Mouse (Mus musculus) intestine, embryonic 14.5 days (tissue): ENCODE measurements at regions not wholly inside any gene's neighbourhood (a gene's known extent, or its start where the extent isn't known, plus 50 kb on each side); places are given as distances from the start of the nearest gene placed in this dataset.
"Not testable (repeated sequence)": the region's sequence is repeated elsewhere in the genome, so short reads cannot be mapped to it uniquely, and the experiment has no call there.

Experiments
- ATAC-seq: fragments of 200-750 bp; cut with Nextera tagmentation; replicated peaks from 2 replicates; pipeline ENCODE4 v1.8.0; 2017; ENCODE audit warnings: low read depth, moderate number of reproducible peaks, moderate TSS enrichment, moderate library complexity; ENCODE audit not compliant: low FRiP score, low TSS enrichment
- DNase-seq: peaks from one replicate; pipeline ENCODE4 v3.0.0-alpha.2; 2018; ENCODE audit warnings: low spot score
- H3K27ac ChIP-seq: fragments of 300-500 bp; sonication (generic); 2 replicates; pipeline ENCODE4 v1.5.1; 2014; ENCODE audit warnings: low read depth, mild to moderate bottlenecking, control low read depth
- H3K27me3 ChIP-seq: fragments of 300-500 bp; sonication (generic); replicated peaks from 2 replicates; pipeline ENCODE4 v1.6.1; 2014; ENCODE audit warnings: low read length, control low read depth; ENCODE audit not compliant: control insufficient read depth, insufficient read depth
- H3K36me3 ChIP-seq: fragments of 300-500 bp; sonication (generic); 2 replicates; pipeline ENCODE4 v1.6.1; 2014; ENCODE audit warnings: low read length, control low read depth; ENCODE audit not compliant: control insufficient read depth, insufficient read depth
- H3K4me1 ChIP-seq: fragments of 300-500 bp; sonication (generic); replicated peaks from 2 replicates; pipeline ENCODE4 v1.6.1; 2014; ENCODE audit warnings: low read length, control low read depth, mixed read lengths; ENCODE audit not compliant: control insufficient read depth, insufficient read depth
- H3K4me2 ChIP-seq: fragments of 300-500 bp; sonication (generic); 2 replicates; pipeline ENCODE4 v1.6.1; 2014; ENCODE audit warnings: low read length
- H3K4me3 ChIP-seq: fragments of 300-500 bp; sonication (generic); 2 replicates; pipeline ENCODE4 v1.5.1; 2014; ENCODE audit warnings: low read depth, low read length, control low read depth, mixed read lengths
- H3K9ac ChIP-seq: fragments of 300-500 bp; sonication (generic); 2 replicates; pipeline ENCODE4 v1.6.1; 2014; ENCODE audit warnings: mild to moderate bottlenecking, low read length
- H3K9me3 ChIP-seq: fragments of 300-500 bp; sonication (generic); 2 replicates; pipeline ENCODE4 v1.6.1; 2016; ENCODE audit warnings: low read length, control low read depth; ENCODE audit not compliant: control insufficient read depth
- WGBS: fragments of 180-500 bp; shearing (Covaris S2); extraction: QIAGEN DNeasy Blood & Tissue Kit; methylation state at CpG from one replicate; pipeline ENCODE4 v1.1.7; 2014; 5-methylcytosine and 5-hydroxymethylcytosine counted together

- no peaks in the 10 kb centered on the region for H3K27me3 ChIP-seq
- H3K27ac ChIP-seq: no peak overlapping the region
- no peaks in the 10 kb centered on the region for H3K4me1 ChIP-seq
- no peaks in the 10 kb centered on the region for H3K36me3 ChIP-seq
- H3K4me3 ChIP-seq: no peak overlapping the region
- ATAC-seq: 0 out of 2 replicates have a peak, but pooled peaks have one; percentile 50
- H3K9ac ChIP-seq: no peak overlapping the region
- no peaks in the 10 kb centered on the region for H3K9me3 ChIP-seq
- DNase-seq: no peak
- WGBS: 79% methylated on average over 4 of the region's 4 CpGs
- no peak overlapping the region for H3K4me2 ChIP-seq
These were observed 87.5 kb upstream of the Stxbp6 start for GRCm38 (mm10) chr12:45162011-45162410.

- ATAC-seq, H3K27me3 ChIP-seq, H3K9ac ChIP-seq, H3K36me3 ChIP-seq, H3K4me3 ChIP-seq, H3K4me2 ChIP-seq, H3K4me1 ChIP-seq, H3K9me3 ChIP-seq, H3K27ac ChIP-seq, DNase-seq: not testable (repeated sequence)
- 83% methylated on average over 5 of the region's 5 CpGs for WGBS
These were observed 87.1 kb upstream of the Stxbp6 start for GRCm38 (mm10) chr12:45161581-45161980.

DNA sequence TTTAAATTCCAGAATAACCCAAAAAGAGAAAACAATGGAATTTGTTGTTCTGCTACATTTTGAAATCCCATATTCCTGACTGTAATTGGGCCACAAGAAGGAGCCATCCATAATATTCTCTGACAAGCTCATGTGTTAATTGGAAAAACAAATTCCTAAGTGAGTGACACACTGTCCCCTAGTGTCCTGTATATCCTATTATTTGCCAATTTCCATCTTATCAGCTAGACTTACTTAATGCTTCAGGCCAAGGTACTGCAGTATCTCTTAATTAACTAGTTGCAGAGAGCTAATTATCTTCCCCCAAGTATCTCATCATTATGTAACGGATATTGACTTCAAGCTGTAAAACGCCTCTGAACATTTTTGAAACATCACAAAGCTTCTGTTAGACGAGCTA is 84.5 kb upstream of the Stxbp6 start:
- no peaks in the 10 kb centered on the region for H3K36me3 ChIP-seq
- H3K4me2 ChIP-seq: no peak overlapping the region
- H3K27me3 ChIP-seq: no peaks in the 10 kb centered on the region
- no peak overlapping the region for H3K4me3 ChIP-seq
- no peaks in the 10 kb centered on the region for H3K9me3 ChIP-seq
- no peak for ATAC-seq
- H3K9ac ChIP-seq: no peak overlapping the region
- DNase-seq: no peak
- WGBS: 78% methylated on average over 3 of the region's 3 CpGs
- H3K4me1 ChIP-seq: no peaks in the 10 kb centered on the region
- no peak overlapping the region for H3K27ac ChIP-seq

DNA sequence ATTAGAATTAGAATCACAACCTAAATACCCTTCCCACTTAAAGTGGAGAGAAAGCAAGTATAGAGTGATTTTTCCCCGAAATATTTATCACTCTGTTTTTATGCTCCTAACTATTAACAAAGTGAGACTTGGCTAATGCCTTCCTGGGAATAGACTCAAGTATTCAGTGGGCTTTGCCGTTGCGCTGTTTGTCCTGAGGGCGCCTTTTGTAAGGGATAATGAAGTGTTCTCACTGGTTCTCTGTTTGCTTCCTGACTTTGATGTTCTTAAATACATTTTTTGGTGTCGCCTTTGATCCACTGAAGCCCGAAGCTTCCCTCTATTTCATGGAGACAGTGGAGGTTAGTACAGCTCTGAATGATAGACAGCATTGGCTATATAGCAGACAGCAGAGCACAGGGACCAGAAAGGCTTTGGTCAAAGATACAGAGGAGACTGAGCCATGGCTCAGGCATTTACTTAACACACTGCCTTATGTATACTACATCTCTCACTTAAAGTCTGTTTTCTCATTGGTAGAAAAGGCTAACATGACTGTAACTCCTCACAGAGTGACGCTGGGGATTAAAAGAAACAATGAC is 63.0 kb upstream of the Stxbp6 start:
- H3K4me2 ChIP-seq: no peak overlapping the region
- no peak overlapping the region for H3K27ac ChIP-seq
- WGBS: 66% methylated on average over 7 of the region's 7 CpGs
- no peaks in the 10 kb centered on the region for H3K4me1 ChIP-seq
- ATAC-seq (no peak), DNase-seq (no peak)
- H3K4me3 ChIP-seq: no peak overlapping the region
- H3K27me3 ChIP-seq: no peaks in the 10 kb centered on the region
- no peak overlapping the region for H3K9ac ChIP-seq
- no peaks in the 10 kb centered on the region for H3K9me3 ChIP-seq
- no peaks in the 10 kb centered on the region for H3K36me3 ChIP-seq

- Histone ChIP-seq H3K36me3 (no peaks in the 10 kb centered on the region), H3K27me3 (no peaks in the 10 kb centered on the region), H3K4me2 (no peak overlapping the region), H3K27ac (no peak overlapping the region), H3K9ac (no peak overlapping the region), H3K4me1 (no peaks in the 10 kb centered on the region), H3K9me3 (no peaks in the 10 kb centered on the region), H3K4me3 (no peak overlapping the region)
- DNase-seq (no peak), ATAC-seq (no peak)
- WGBS: 38% methylated on average over 2 of the region's 2 CpGs
These were observed 58.9 kb upstream of the Stxbp6 start for GRCm38 (mm10) chr12:45133415-45133814.

DNA sequence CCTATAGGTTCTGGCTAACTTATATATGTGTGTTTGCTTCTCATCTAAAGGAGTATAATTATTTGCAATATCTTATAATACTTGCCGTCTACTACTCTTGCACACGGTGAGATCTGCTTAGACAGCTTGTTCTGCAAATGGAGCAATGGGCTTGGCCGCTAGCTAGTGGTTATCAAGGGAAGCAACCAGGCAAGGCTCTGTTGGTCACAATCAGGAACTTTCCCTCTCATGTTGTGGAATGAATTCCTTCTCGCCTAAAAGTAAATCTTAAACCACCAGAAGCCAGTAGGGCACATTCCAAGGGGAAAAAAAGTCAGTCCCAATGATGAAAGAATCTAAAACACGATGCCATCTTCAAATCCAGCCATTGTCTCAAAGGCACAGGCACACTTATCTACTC is 56.6 kb upstream of the Stxbp6 start:
- ATAC-seq: no peak

DNA sequence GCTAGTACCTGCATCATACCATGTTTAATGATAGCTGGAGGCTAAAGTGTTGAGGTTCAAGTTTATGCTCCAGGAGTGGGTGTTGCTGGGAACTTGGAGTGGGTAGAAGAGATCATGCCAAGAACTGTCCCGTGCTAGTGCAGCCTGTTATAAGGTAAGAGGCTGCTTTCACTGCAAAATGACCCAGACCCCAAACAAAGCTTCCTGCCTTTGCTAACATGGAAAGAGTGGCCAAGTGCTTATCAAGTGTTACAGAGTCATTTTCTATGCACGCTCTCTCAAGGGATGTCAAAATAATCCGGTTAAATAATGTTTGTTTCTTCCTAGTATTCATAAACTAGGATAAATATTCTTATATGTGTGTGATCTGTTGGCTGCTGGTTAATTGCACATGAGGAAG is 51.4 kb upstream of the Stxbp6 start:
- DNase-seq: no peak
- H3K9me3 ChIP-seq: no peaks in the 10 kb centered on the region
- no peaks in the 10 kb centered on the region for H3K27me3 ChIP-seq
- no peak overlapping the region for H3K4me2 ChIP-seq
- no peak for ATAC-seq
- no peak overlapping the region for H3K27ac ChIP-seq
- no peak overlapping the region for H3K9ac ChIP-seq
- H3K4me1 ChIP-seq: no peaks in the 10 kb centered on the region
- no peaks in the 10 kb centered on the region for H3K36me3 ChIP-seq
- H3K4me3 ChIP-seq: no peak overlapping the region
- 61% methylated on average over 3 of the region's 3 CpGs for WGBS

More for the DNA sequence above, 56.6 kb upstream of the Stxbp6 start:
- DNase-seq: no peak
- H3K4me1 ChIP-seq: no peaks in the 10 kb centered on the region
- no peak overlapping the region for H3K9ac ChIP-seq
- no peak overlapping the region for H3K4me2 ChIP-seq
- H3K9me3 ChIP-seq: no peaks in the 10 kb centered on the region
- WGBS: 85% methylated on average over 5 of the region's 5 CpGs
- no peak overlapping the region for H3K4me3 ChIP-seq
- H3K27me3 ChIP-seq: no peaks in the 10 kb centered on the region
- H3K36me3 ChIP-seq: no peaks in the 10 kb centered on the region
- no peak overlapping the region for H3K27ac ChIP-seq
